Mouse (Mus musculus): ENCODE measurements around the gene Galnt16. TPM values are rescaled to one million over a fixed set of nuclear protein-coding genes. Genes with fewer than 3 reads are reported as not detected.

Galnt16 gene
- polyA plus RNA-seq, 2 experiments, result 15.7 to 19.1 TPM

DNA sequence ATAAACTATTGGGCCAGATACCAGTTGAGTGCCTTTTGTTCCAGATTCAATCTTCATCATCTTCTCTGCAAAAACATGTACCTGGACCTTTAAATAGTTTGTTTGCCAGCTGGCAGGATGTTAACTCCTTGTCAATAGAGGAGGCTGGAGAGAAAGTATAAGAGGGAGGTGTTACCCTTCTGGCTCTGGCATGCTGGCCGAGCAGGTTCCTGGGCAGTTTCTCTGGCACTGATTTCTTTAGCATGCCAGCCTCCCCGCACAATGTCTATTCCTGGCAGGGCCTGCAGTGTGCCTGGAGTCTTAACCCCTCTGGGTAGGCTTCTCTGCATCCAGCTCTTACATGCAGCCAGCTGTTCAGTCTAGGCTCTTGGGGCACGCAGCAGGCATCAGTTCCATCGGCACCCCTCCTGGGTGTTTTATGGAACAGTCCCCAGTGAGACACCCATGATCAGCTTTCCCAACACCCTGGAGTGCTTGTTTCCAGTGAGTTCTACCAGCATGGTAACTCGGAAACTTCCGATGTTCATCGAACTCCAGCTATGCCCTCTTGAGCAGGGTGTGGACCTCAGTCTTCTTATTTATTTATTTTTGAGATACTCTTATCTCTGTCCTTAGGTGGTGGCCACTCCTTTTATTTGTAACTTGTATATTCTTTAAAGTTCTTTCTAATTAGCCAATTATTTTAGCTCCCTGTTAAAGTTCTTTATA lies 136.0 kb downstream of the Galnt16 start:
- Histone ChIP-seq H3K27me3 (ENCODE audit: control insufficient read depth, insufficient read depth, low read length) (no peaks in the 10 kb centered on the region), H3K4me2 (replicated peaks; ENCODE audit: low read depth, low read length, severe bottlenecking) (no peak overlapping the region), H3K9ac (ENCODE audit: low read depth, low read length, severe bottlenecking) (no peak overlapping the region), H3K27ac (replicated peaks; ENCODE audit: low read depth, low read length) (no peak overlapping the region), H3K36me3 (ENCODE audit: control insufficient read depth, insufficient read depth, low read length) (no peaks in the 10 kb centered on the region; the same call in 1 of the 2 replicates), H3K4me3 (replicated peaks; ENCODE audit: low read length) (no peak overlapping the region), H3K4me1 (ENCODE audit: control insufficient read depth, insufficient read depth, low read length) (no peaks in the 10 kb centered on the region), H3K9me3 (ENCODE audit: control insufficient read depth, low read length) (no peaks in the 10 kb centered on the region)
- WGBS, result 90% methylated on average over 7 of the region's 7 CpGs
- no peak for ATAC-seq (ENCODE audit: low FRiP score, low read depth)
- no peak for DNase-seq (ENCODE audit: low spot score)
- TF ChIP-seq POLR2A (IDR thresholded peaks at IDR 0.05; ENCODE audit: borderline replicate concordance, extremely low read depth, insufficient read depth, insufficient read length), result no peak

DNA sequence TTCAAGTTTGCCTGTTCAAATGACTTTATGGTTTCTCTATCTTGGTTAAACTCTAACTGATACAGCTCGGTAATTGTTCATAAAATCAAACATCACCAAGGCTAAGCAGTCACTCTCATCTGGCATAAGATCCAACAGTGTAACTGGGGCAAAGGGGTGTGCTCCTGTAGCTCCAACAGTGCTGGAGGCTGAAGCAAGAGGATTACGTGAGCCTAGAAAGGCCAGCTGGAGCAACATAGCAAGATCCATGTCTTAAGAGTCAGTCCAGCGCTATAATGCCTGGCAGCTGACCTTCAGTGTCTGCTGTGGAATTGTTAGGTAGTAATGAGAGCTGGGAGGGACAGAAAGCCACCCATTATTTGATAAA lies 136.6 kb downstream of the Galnt16 start:
- H3K4me3 ChIP-seq (replicated peaks; ENCODE audit: low read length), result no peak overlapping the region
- no peaks in the 10 kb centered on the region for H3K36me3 ChIP-seq (ENCODE audit: control insufficient read depth, insufficient read depth, low read length)
- TF ChIP-seq POLR2A (IDR thresholded peaks at IDR 0.05; ENCODE audit: borderline replicate concordance, extremely low read depth, insufficient read depth, insufficient read length), result no peak
- H3K27me3 ChIP-seq (ENCODE audit: control insufficient read depth, insufficient read depth, low read length), result no peaks in the 10 kb centered on the region
- 94% methylated on average over 3 of the region's 3 CpGs for WGBS
- no peaks in the 10 kb centered on the region for H3K4me1 ChIP-seq (ENCODE audit: control insufficient read depth, insufficient read depth, low read length)
- H3K9ac ChIP-seq (ENCODE audit: low read depth, low read length, severe bottlenecking), result no peak overlapping the region
- H3K9me3 ChIP-seq (ENCODE audit: control insufficient read depth, low read length), result no peaks in the 10 kb centered on the region
- H3K27ac ChIP-seq (replicated peaks; ENCODE audit: low read depth, low read length), result no peak overlapping the region
- ATAC-seq (ENCODE audit: low FRiP score, low read depth) (no peak), DNase-seq (ENCODE audit: low spot score) (no peak)
- H3K4me2 ChIP-seq (replicated peaks; ENCODE audit: low read depth, low read length, severe bottlenecking), result no peak overlapping the region

DNA sequence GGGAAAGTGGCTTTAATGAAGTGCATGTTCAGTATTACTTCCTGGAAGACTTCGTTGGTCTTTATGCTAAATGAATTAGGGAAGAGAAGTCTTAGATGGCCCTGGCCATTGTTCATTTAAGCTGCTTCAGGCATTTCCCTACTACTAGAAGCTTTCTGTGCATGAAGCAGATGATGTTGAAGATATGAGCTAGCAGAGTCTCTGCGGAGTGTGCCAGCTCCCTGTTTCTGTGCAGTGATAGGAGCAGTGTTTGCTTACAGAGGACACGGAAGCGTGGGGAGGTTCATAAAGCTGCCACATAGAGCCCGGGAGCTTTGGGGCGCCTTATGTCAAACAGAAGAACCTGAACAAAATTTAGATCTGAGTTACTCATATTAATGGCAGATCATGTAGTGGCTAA lies 140.6 kb downstream of the Galnt16 start:
- H3K4me3 ChIP-seq (replicated peaks; ENCODE audit: low read length), result no peak overlapping the region
- DNase-seq (ENCODE audit: low spot score) (no peak), ATAC-seq (ENCODE audit: low FRiP score, low read depth) (no peak)
- no peaks in the 10 kb centered on the region for H3K9me3 ChIP-seq (ENCODE audit: control insufficient read depth, low read length)
- H3K27ac ChIP-seq (replicated peaks; ENCODE audit: low read depth, low read length), result no peak overlapping the region
- no peaks in the 10 kb centered on the region for H3K4me1 ChIP-seq (ENCODE audit: control insufficient read depth, insufficient read depth, low read length)
- no peak overlapping the region for H3K9ac ChIP-seq (ENCODE audit: low read depth, low read length, severe bottlenecking)
- WGBS, result 88% methylated on average over 6 of the region's 6 CpGs
- H3K4me2 ChIP-seq (replicated peaks; ENCODE audit: low read depth, low read length, severe bottlenecking), result no peak overlapping the region
- no peaks in the 10 kb centered on the region for H3K27me3 ChIP-seq (ENCODE audit: control insufficient read depth, insufficient read depth, low read length)
- TF ChIP-seq POLR2A (IDR thresholded peaks at IDR 0.05; ENCODE audit: borderline replicate concordance, extremely low read depth, insufficient read depth, insufficient read length), result no peak
- H3K36me3 ChIP-seq (ENCODE audit: control insufficient read depth, insufficient read depth, low read length), result peaks cover 10% of the 10 kb centered on the region

DNA sequence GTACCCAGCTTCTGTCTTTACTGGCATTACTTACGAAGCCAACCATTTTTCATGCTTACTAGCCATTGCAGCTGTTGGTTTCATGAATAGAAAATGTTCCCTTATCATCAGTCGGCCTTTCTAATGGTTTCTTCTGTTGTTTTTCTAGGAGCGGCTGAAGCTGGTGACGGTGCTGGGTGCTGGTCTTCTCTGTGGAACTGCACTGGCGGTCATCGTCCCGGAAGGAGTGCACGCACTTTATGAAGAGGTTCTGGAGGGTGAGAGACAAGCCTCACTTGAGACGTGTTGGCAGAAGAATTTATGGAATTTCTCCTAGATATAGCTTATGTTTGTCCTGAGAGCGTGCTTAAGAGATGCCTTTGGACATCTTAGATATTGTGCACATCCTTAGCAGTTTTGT lies 144.2 kb downstream of the Galnt16 start:
- DNase-seq (ENCODE audit: low spot score), result no peak
- peaks cover 28% of the 10 kb centered on the region for H3K36me3 ChIP-seq (ENCODE audit: control insufficient read depth, insufficient read depth, low read length)
- WGBS, result 96% methylated on average over 10 of the region's 10 CpGs
- no peak overlapping the region for H3K4me3 ChIP-seq (replicated peaks; ENCODE audit: low read length)
- ATAC-seq (ENCODE audit: low FRiP score, low read depth), result no peak
- H3K4me2 ChIP-seq (replicated peaks; ENCODE audit: low read depth, low read length, severe bottlenecking), result no peak overlapping the region
- no peaks in the 10 kb centered on the region for H3K4me1 ChIP-seq (ENCODE audit: control insufficient read depth, insufficient read depth, low read length)
- no peak overlapping the region for H3K9ac ChIP-seq (ENCODE audit: low read depth, low read length, severe bottlenecking)
- H3K27ac ChIP-seq (replicated peaks; ENCODE audit: low read depth, low read length), result no peak overlapping the region
- TF ChIP-seq POLR2A (IDR thresholded peaks at IDR 0.05; ENCODE audit: borderline replicate concordance, extremely low read depth, insufficient read depth, insufficient read length), result no peak
- H3K9me3 ChIP-seq (ENCODE audit: control insufficient read depth, low read length), result no peaks in the 10 kb centered on the region
- no peaks in the 10 kb centered on the region for H3K27me3 ChIP-seq (ENCODE audit: control insufficient read depth, insufficient read depth, low read length)

DNA sequence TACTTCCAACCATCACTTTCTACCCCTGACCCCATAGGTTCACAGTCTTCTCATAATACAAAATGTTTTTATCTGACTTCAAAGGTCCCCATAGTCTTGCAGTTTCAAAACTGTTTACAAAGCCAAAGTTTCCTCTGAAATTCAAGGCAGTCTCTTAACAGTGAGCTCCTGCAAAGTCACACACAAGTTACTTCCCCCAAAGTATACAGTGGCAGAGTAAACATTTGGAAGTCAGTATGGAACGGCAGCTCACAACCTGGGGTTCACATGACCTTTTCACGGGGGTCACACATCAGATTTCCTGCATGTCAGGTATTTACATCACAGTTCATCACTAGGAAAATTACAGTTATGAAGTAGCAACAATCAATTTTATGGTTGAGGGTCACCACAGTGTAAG lies 145.9 kb downstream of the Galnt16 start:
- Histone ChIP-seq H3K36me3 (ENCODE audit: control insufficient read depth, insufficient read depth, low read length) (peaks cover 41% of the 10 kb centered on the region), H3K4me1 (ENCODE audit: control insufficient read depth, insufficient read depth, low read length) (no peaks in the 10 kb centered on the region), H3K4me2 (replicated peaks; ENCODE audit: low read depth, low read length, severe bottlenecking) (no peak overlapping the region), H3K4me3 (replicated peaks; ENCODE audit: low read length) (no peak overlapping the region), H3K27me3 (ENCODE audit: control insufficient read depth, insufficient read depth, low read length) (no peaks in the 10 kb centered on the region), H3K27ac (replicated peaks; ENCODE audit: low read depth, low read length) (no peak overlapping the region), H3K9ac (ENCODE audit: low read depth, low read length, severe bottlenecking) (no peak overlapping the region), H3K9me3 (ENCODE audit: control insufficient read depth, low read length) (no peaks in the 10 kb centered on the region)
- DNase-seq (ENCODE audit: low spot score) (no peak), ATAC-seq (ENCODE audit: low FRiP score, low read depth) (no peak)
- TF ChIP-seq POLR2A (IDR thresholded peaks at IDR 0.05; ENCODE audit: borderline replicate concordance, extremely low read depth, insufficient read depth, insufficient read length), result no peak
- 80% methylated on average over 2 of the region's 2 CpGs for WGBS

All from limb, embryonic 14.5 days (tissue).